Mouse (Mus musculus) neural tube, embryonic 13.5 days (tissue): ENCODE measurements around the gene Nr2c2ap. TPM values are rescaled to one million over a fixed set of nuclear protein-coding genes. Genes with fewer than 3 reads are reported as not detected.

Source experiments
- ATAC-seq: fragments of 200-750 bp; cut with Nextera tagmentation; 2 replicates; pipeline ENCODE4 v1.8.0; 2017; ENCODE audit warnings: low read depth, mild to moderate bottlenecking, moderate TSS enrichment, moderate library complexity
- H3K27ac ChIP-seq: fragments of 300-500 bp; sonication (generic); replicated peaks from 2 replicates; pipeline ENCODE4 v1.5.1; 2015; ENCODE audit warnings: moderate library complexity, mild to moderate bottlenecking, inconsistent platforms
- H3K27me3 ChIP-seq: fragments of 300-500 bp; sonication (generic); 2 replicates; pipeline ENCODE4 v1.6.1; 2015; ENCODE audit warnings: mild to moderate bottlenecking, inconsistent platforms
- H3K36me3 ChIP-seq: fragments of 300-500 bp; sonication (generic); 2 replicates; pipeline ENCODE4 v1.6.1; 2015; ENCODE audit warnings: mild to moderate bottlenecking, inconsistent platforms
- H3K4me1 ChIP-seq: fragments of 300-500 bp; sonication (generic); replicated peaks from 2 replicates; pipeline ENCODE4 v1.6.1; 2015; ENCODE audit warnings: inconsistent platforms
- H3K4me2 ChIP-seq: fragments of 300-500 bp; sonication (generic); 2 replicates; pipeline ENCODE4 v1.6.1; 2015; ENCODE audit warnings: inconsistent platforms, mild to moderate bottlenecking, moderate library complexity
- H3K4me3 ChIP-seq: fragments of 300-500 bp; sonication (generic); 2 replicates; pipeline ENCODE4 v1.5.1; 2015; ENCODE audit warnings: mild to moderate bottlenecking, inconsistent platforms
- H3K9ac ChIP-seq: fragments of 300-500 bp; sonication (generic); 2 replicates; pipeline ENCODE4 v1.6.1; 2015; ENCODE audit warnings: moderate library complexity, mild to moderate bottlenecking, inconsistent platforms
- H3K9me3 ChIP-seq: fragments of 300-500 bp; sonication (generic); 2 replicates; pipeline ENCODE4 v1.6.1; 2016; ENCODE audit warnings: inconsistent platforms
- WGBS: fragments of 180-500 bp; shearing (Covaris S2); methylation state at CpG from one replicate; pipeline ENCODE4 v1.1.7; 2015; 5-methylcytosine and 5-hydroxymethylcytosine counted together
- microRNA-seq: library from miRNA; unstranded; fragments of <30 nt; microRNA quantifications from one replicate; pipeline ENCODE4, GENCODE M21; 2016
- polyA plus RNA-seq: library from polyadenylated mRNA; unstranded; fragments of >200 nt; fragmentation: Nextera tagmentation; extraction: Ambion mirVana; gene quantifications from 2 replicates; pipeline ENCODE4 v1.2.1, GENCODE M21; 2015

Gene Nr2c2ap
- polyA plus RNA-seq, 1 experiment from 2014 or later: 40.6 TPM

GRCm38 (mm10) chr8:70172043-70172681 lies 41.0 kb downstream of the Nr2c2ap start, which contains the start of gene Tmem161a:
Tmem161a (plus strand) TSS chr8:70172356.
- H3K36me3 ChIP-seq: peaks cover 6% of the 10 kb centered on the region
- peak within 1 kb of the TSS; percentile 58 for H3K4me2 ChIP-seq
- H3K9me3 ChIP-seq: no peaks in the 10 kb centered on the region
- ATAC-seq: peak; percentile 96
- peak within 1 kb of the TSS; percentile 80 for H3K9ac ChIP-seq
- peak within 1 kb of the TSS; percentile 66 for H3K4me3 ChIP-seq
- H3K4me1 ChIP-seq: peaks cover 24% of the 10 kb centered on the region
- H3K27me3 ChIP-seq: peaks cover 5% of the 10 kb centered on the region; the same call in 1 of the 2 replicates
- 3% methylated on average over 27 of the region's 27 CpGs for WGBS
- H3K27ac ChIP-seq: 0 out of 2 replicates have a peak within 1 kb of the TSS, but pooled peaks have one; percentile 24

DNA sequence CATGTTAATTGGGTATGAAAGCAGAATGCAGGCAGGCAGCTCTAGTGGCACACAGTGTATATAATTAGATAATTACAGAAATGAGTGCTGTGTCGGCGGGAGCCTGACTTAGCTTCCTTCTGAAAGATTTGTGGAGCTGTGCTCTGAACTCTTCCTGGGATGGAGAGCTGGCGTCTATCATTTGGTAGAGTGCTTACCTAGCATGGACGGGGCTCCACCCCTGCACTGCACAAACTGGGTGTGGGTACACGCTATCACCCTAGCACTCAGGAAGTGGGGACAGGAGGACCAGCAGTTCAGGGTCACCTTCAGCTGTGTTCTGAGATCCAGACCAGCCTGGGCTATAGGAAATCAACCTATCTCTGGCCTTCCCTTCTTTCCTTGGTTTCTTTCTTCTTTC lies 42.2 kb downstream of the Nr2c2ap start:
- Histone ChIP-seq H3K27me3 (no peaks in the 10 kb centered on the region), H3K4me2 (peak overlapping the region; percentile 58; the same call in 1 of the 2 replicates), H3K36me3 (peaks cover 15% of the 10 kb centered on the region), H3K9ac (peak overlapping the region; percentile 80; the same call in 1 of the 2 replicates), H3K27ac (no peak overlapping the region), H3K4me1 (peaks cover 24% of the 10 kb centered on the region), H3K4me3 (peak overlapping the region; percentile 66; the same call in 1 of the 2 replicates), H3K9me3 (no peaks in the 10 kb centered on the region)
- ATAC-seq: no peak
- 84% methylated on average over 5 of the region's 5 CpGs for WGBS

DNA sequence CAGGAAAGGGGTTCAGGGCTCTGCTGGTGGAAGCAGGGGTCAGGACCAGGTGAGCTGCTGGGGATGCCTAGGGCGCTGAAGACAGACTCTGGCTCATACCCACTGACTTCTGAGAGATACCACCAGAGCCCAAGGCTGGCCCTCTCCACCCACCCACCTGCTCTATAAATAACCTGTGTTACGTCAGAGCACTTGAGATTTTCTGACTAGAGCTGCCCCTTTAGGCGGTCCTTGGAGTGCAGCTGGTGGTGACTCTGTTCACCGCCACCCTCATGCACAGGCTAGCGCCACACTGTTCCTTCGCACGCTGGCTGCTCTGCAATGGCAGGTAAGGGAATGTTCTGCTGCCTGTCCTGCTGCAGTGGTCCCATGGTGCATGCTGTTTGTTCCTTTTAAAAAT lies 42.9 kb downstream of the Nr2c2ap start:
- H3K36me3 ChIP-seq: peaks cover 19% of the 10 kb centered on the region
- H3K4me3 ChIP-seq: no peak overlapping the region
- H3K9me3 ChIP-seq: no peaks in the 10 kb centered on the region
- peak overlapping the region; percentile 43; the same call in 1 of the 2 replicates for H3K9ac ChIP-seq
- no peak for ATAC-seq
- H3K4me1 ChIP-seq: peaks cover 24% of the 10 kb centered on the region
- WGBS: 89% methylated on average over 7 of the region's 7 CpGs
- H3K27ac ChIP-seq: no peak overlapping the region
- no peaks in the 10 kb centered on the region for H3K27me3 ChIP-seq
- H3K4me2 ChIP-seq: no peak overlapping the region

DNA sequence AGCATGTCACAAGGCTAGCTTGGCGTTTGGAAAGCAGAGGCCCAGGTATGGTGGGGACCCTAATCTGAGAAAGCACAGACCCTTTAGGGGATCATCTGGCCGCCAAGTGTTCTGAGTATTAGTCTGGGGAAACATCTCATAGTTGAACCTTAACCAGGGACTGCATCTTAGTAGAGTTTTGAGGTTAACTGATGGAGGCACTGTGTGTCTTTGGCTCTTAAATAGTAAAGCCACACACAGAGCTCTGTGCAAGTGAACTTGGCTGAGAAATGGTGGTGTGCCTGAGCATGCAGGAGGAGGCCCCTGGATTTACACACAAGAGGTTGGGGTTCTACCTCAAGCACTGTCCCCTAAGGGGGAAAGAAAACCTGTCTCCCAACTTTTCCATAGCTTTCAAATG lies 47.1 kb downstream of the Nr2c2ap start:
- Histone ChIP-seq H3K4me1 (peaks cover 14% of the 10 kb centered on the region), H3K27ac (no peak overlapping the region), H3K36me3 (peaks cover 52% of the 10 kb centered on the region), H3K4me3 (no peak overlapping the region), H3K9ac (no peak overlapping the region), H3K27me3 (no peaks in the 10 kb centered on the region), H3K4me2 (no peak overlapping the region), H3K9me3 (no peaks in the 10 kb centered on the region)
- no peak for ATAC-seq
- WGBS: 90% methylated on average over 2 of the region's 2 CpGs

DNA sequence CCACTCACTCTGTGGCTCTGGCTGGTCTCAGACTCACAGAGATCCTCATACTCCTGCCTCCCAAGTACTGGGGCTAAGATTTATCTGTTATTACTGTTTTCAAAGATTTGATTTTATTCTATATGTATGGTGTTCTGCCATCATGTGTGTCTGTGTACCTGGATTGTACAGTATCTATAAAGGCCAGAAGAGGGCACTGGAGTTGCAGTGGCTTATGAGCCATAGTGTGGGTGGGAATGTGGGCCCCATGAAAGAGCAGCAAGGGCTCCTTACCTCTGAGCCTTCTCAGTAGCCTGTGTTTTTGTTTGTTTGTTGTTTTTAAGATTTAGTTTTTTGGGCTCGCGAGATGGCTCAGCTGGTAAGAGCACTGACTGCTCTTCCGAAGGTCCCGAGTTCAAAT lies 47.9 kb downstream of the Nr2c2ap start:
- no peak overlapping the region for H3K4me3 ChIP-seq
- no peak overlapping the region for H3K27ac ChIP-seq
- H3K9me3 ChIP-seq: no peaks in the 10 kb centered on the region
- peaks cover 5% of the 10 kb centered on the region for H3K4me1 ChIP-seq
- no peaks in the 10 kb centered on the region for H3K27me3 ChIP-seq
- 96% methylated on average over 4 of the region's 4 CpGs for WGBS
- ATAC-seq: no peak
- H3K9ac ChIP-seq: no peak overlapping the region
- H3K4me2 ChIP-seq: no peak overlapping the region
- H3K36me3 ChIP-seq: peaks cover 53% of the 10 kb centered on the region

- peak overlapping the region; percentile 14; the same call in 1 of the 2 replicates for H3K27ac ChIP-seq
- no peak overlapping the region for H3K4me3 ChIP-seq
- no peaks in the 10 kb centered on the region for H3K9me3 ChIP-seq
- H3K27me3 ChIP-seq: no peaks in the 10 kb centered on the region
- H3K4me1 ChIP-seq: no peaks in the 10 kb centered on the region; the same call in 1 of the 2 replicates
- ATAC-seq: peak; percentile 12; the same call in 1 of the 2 replicates
- peaks cover 53% of the 10 kb centered on the region for H3K36me3 ChIP-seq
- no peak overlapping the region for H3K9ac ChIP-seq
- 73% methylated on average over 16 of the region's 16 CpGs for WGBS
- H3K4me2 ChIP-seq: no peak overlapping the region
These were observed 50.2 kb downstream of the Nr2c2ap start for GRCm38 (mm10) chr8:70181212-70181902.

DNA sequence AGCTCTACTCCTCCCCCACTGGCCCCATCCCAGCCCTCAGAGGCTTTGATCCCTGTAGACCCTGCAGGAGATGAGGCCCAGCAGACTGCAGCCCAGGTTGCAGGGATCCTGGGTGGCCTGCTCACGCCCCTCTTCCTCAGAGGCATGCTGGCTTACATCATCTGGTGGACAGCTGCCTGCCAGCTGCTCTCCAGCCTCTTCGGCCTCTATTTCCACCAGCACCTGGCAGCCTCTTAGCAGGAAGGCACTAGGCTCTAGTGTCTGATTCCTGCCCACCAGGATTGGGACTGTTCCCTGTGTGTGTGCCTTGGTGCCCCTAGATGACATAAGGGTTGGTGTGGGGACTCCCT lies 50.7 kb downstream of the Nr2c2ap start:
- Histone ChIP-seq H3K9me3 (no peaks in the 10 kb centered on the region), H3K4me1 (no peaks in the 10 kb centered on the region; the same call in 1 of the 2 replicates), H3K4me3 (no peak overlapping the region), H3K9ac (no peak overlapping the region), H3K27ac (peak overlapping the region; percentile 14; the same call in 1 of the 2 replicates), H3K27me3 (no peaks in the 10 kb centered on the region), H3K4me2 (no peak overlapping the region), H3K36me3 (peaks cover 51% of the 10 kb centered on the region)
- no peak for ATAC-seq
- WGBS: 29% methylated on average over 2 of the region's 2 CpGs

DNA sequence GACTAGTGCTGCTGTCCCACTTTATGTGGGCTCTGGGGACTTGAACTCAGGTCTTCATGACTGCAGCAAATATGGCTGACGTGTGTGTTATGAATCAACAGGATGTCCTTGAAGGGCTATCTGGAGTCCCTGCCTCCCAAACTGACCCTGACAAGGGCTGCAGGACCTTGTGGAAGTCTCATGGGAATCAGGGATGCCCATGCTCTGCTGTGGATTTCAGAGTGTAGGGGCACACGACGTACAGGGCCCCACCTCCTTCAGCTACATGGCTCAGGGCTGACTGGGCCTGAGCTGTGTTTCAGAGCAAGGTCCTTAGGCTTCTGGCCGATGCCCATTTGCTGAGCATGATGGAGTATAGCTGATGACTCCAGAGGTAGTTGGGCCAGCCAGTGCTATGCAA lies 52.1 kb downstream of the Nr2c2ap start:
- no peak overlapping the region for H3K4me2 ChIP-seq
- H3K9me3 ChIP-seq: no peaks in the 10 kb centered on the region
- ATAC-seq: no peak
- no peak overlapping the region for H3K4me3 ChIP-seq
- no peak overlapping the region for H3K27ac ChIP-seq
- H3K9ac ChIP-seq: no peak overlapping the region
- WGBS: 91% methylated on average over 4 of the region's 4 CpGs
- peaks cover 44% of the 10 kb centered on the region for H3K36me3 ChIP-seq
- no peaks in the 10 kb centered on the region; the same call in 1 of the 2 replicates for H3K4me1 ChIP-seq
- no peaks in the 10 kb centered on the region for H3K27me3 ChIP-seq

Small RNA genes within 50 kb of the gene (microRNA-seq; reads per million reads assigned to microRNA genes)
- gene Mir7066: 1.3 reads per million

Other genes starting within 250 kb of the Nr2c2ap start
- 3.1 and 3.9 TPM in 2 replicates for gene Cilp2, start 243.6 kb upstream of the Nr2c2ap start, polyA plus RNA-seq
- 3.4 TPM in 2 replicates for gene Tssk6, start 229.1 kb upstream of the Nr2c2ap start, polyA plus RNA-seq
- 169 and 186 TPM in 2 replicates for gene Ndufa13, start 228.8 kb upstream of the Nr2c2ap start, polyA plus RNA-seq
- gene Yjefn3, start 228.6 kb upstream of the Nr2c2ap start, polyA plus RNA-seq: 10.0 and 12.1 TPM in 2 replicates
- gene Gatad2a, start 134.9 kb upstream of the Nr2c2ap start, polyA plus RNA-seq: 30.6 and 31.8 TPM in 2 replicates
- 68.1 and 68.7 TPM in 2 replicates for gene Mau2, start 88.6 kb upstream of the Nr2c2ap start, polyA plus RNA-seq
- 57.7 and 59.2 TPM in 2 replicates for gene Sugp1, start 88.5 kb upstream of the Nr2c2ap start, polyA plus RNA-seq
- gene Tm6sf2, start 58.4 kb upstream of the Nr2c2ap start, polyA plus RNA-seq: 1.3 and 1.7 TPM in 2 replicates
- gene Hapln4, start 47.9 kb upstream of the Nr2c2ap start, polyA plus RNA-seq: 0.35 and 0.51 TPM in 2 replicates
- gene Ncan, start 10.5 kb upstream of the Nr2c2ap start, polyA plus RNA-seq: 131 and 136 TPM in 2 replicates
- gene Rfxank, start 7.8 kb downstream of the Nr2c2ap start, polyA plus RNA-seq: 11.9 and 12.6 TPM in 2 replicates
- gene Borcs8, start 8.2 kb downstream of the Nr2c2ap start, polyA plus RNA-seq: 54.5 and 56.0 TPM in 2 replicates
- 0.52 and 0.53 TPM in 2 replicates for gene Mef2b, start 8.4 kb downstream of the Nr2c2ap start, polyA plus RNA-seq
- 46.6 and 47.4 TPM in 2 replicates for gene Tmem161a, start 41.0 kb downstream of the Nr2c2ap start, polyA plus RNA-seq
- 5.5 and 6.4 TPM in 2 replicates for gene Slc25a42, start 81.0 kb downstream of the Nr2c2ap start, polyA plus RNA-seq
- 64.8 and 72.5 TPM in 2 replicates for gene Sugp2, start 102.9 kb downstream of the Nr2c2ap start, polyA plus RNA-seq
- 81.9 and 85.7 TPM in 2 replicates for gene Armc6, start 103.1 kb downstream of the Nr2c2ap start, polyA plus RNA-seq
- 49.6 and 52.1 TPM in 2 replicates for gene Homer3, start 151.5 kb downstream of the Nr2c2ap start, polyA plus RNA-seq
- gene Ddx49, start 171.2 kb downstream of the Nr2c2ap start, polyA plus RNA-seq: 41.9 and 51.9 TPM in 2 replicates
- gene Cope, start 171.2 kb downstream of the Nr2c2ap start, polyA plus RNA-seq: 271 and 278 TPM in 2 replicates
- gene Cers1, start 184.4 kb downstream of the Nr2c2ap start, polyA plus RNA-seq: 23.3 and 26.2 TPM in 2 replicates
- gene Gdf1, start 198.5 kb downstream of the Nr2c2ap start, polyA plus RNA-seq: 2.4 and 3.3 TPM in 2 replicates
- gene Upf1, start 221.9 kb downstream of the Nr2c2ap start, polyA plus RNA-seq: 16.3 and 17.3 TPM in 2 replicates
- gene Comp, start 242.2 kb downstream of the Nr2c2ap start, polyA plus RNA-seq: 0.55 and 1.8 TPM in 2 replicates